Mouse (Mus musculus): ENCODE results near the gene Igf2bp2. TPM values are rescaled to one million over a fixed set of nuclear protein-coding genes. Genes with fewer than 3 reads are reported as not detected.

Igf2bp2 gene
- polyA plus RNA-seq, 2 experiments from 2014 or later: 1.1 to 1.2 TPM

DNA sequence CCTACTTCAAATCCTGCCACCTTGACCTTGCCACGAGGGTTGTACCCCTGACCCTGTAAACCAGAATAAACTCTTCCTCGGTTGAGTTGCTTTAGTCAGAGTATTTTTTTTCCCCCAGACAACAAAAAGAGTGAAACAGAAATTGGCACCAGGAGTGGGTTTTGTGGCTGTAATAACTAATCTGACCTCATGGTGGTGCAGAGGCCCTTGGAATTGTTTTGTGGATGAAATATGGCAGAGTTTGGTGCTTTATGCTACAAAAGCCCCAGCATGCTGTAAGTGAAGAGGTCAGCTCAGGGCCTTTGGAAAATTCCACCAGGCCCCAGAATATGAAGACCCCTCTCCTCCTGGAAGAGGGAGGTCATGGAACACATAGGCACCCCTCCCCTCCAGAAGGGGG lies 63.0 kb downstream of the Igf2bp2 start:
- ATAC-seq: no peak

DNA sequence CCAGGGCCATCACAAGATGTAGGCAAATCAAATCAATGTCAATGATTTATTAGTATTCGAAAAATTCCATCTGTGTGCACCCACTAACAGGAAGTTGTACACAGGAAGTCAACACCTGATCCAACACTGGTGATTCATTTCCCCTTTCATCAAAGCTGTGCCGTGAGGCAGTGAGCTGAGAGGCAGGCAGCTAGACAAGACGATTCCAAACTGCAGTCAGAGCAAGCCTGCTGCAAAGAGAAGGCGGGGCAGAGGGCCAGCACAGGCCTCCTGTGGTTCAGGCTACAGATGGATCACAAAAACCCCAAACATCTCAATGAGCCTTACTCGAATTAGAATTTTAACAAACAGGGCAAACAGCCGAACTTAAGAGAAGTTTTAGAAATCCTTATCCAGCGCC lies 65.4 kb downstream of the Igf2bp2 start:
- ATAC-seq: no peak

DNA sequence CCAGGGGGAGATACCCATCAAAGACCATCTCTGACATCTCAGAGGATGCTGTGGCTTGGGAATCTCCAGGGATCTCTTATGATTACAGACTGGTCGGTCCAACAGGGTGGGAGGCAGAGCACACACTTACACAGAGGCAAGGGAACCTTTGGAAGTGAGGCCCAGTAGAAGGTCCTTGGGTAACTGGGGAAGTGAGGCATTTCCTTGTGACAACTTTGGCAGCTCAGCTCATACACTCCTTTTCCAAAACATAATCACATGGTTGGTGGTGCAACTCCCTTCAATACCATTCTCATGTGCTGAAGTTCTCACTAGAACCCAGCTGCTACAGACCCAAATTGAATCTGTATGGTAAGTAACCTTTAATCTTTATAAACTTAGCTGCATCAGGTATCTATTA lies 67.3 kb downstream of the Igf2bp2 start:
- no peak for ATAC-seq

DNA sequence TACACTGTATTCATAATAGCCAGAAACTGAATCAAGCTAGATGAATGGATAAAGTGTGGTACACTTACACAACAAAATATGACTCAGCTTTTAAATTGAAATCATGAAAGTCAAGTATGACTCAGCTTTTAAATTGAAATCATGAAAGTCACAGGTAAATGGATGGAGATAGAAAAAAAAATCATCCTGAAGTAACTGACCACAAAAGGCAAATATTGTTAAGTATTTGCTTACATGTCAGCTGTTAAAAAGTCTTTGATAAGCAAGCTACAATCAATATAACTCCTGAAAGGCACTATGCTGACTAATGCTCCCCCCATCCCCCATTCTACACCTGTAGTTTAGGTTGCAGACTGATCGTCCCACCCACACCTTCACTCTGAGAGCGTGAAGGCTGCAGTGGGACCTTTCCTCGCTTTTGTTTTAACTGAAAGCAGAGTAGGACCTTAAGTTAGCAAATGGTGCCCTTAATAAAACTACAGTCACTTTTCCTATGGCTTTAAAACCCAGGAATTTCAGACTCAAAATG lies 71.8 kb downstream of the Igf2bp2 start:
- ATAC-seq: no peak

DNA sequence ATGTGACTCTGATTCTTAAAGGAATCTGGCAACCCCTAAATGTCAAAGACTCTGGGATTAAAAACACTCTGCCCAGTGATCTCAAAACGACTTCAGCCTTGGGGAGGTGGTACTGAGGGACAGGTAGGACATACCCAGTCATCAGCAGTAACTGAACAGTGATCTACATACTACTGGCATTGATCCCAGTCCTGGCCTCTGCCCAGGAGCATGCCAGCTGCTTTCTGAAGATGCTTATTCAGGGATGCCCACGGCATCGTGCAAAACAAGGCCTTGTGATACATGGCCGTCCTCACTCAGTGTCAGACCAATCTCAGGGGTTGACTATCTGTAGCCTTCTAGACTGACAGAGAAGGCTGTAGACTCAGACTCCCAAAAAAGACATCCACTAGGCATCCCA lies 77.7 kb downstream of the Igf2bp2 start:
- ATAC-seq: no peak

DNA sequence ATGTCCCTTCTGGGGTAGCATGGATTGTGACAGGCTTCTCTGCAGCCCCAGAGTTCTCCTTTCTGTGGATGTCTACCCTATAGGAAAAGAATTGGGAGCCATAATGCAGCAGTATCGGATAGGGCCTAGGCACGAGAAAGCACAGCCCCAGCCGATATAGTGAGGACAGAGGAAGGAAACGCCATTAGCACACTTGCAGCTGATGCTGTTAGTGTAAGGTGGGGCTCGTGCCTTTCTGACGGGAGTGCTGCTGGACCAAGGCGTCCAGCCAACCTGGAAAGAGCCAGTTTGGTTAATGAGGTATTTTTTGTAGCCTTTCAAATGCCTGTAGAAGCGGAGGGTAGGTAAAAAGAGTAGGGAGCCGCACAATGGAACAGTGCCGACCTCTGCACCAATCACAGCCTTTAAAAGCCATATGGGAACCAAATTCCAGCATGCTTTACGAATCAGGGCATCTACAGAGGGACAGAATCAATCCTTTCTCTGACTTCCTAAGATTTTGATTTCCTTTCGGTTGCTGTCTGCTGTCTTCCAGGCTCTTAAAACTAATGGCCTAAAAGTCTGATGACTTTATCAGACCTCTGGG lies 82.9 kb downstream of the Igf2bp2 start:
- no peak for ATAC-seq

DNA sequence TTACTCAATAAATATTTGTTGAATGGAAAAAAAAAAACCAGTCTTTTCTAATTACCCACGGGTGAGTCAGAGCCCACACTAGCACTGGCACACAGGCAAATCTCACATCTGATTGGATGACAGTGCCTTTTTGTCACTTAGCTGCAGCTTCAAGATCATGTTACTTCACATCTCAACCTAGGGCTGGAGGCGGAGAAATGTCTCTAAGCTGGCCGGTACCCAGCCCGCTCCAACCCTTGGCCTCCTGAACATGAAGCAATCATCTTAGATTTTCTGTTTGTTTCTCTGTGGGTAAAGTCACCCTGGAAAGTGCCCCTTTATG lies 86.5 kb downstream of the Igf2bp2 start:
- ATAC-seq: peak; percentile 37

DNA sequence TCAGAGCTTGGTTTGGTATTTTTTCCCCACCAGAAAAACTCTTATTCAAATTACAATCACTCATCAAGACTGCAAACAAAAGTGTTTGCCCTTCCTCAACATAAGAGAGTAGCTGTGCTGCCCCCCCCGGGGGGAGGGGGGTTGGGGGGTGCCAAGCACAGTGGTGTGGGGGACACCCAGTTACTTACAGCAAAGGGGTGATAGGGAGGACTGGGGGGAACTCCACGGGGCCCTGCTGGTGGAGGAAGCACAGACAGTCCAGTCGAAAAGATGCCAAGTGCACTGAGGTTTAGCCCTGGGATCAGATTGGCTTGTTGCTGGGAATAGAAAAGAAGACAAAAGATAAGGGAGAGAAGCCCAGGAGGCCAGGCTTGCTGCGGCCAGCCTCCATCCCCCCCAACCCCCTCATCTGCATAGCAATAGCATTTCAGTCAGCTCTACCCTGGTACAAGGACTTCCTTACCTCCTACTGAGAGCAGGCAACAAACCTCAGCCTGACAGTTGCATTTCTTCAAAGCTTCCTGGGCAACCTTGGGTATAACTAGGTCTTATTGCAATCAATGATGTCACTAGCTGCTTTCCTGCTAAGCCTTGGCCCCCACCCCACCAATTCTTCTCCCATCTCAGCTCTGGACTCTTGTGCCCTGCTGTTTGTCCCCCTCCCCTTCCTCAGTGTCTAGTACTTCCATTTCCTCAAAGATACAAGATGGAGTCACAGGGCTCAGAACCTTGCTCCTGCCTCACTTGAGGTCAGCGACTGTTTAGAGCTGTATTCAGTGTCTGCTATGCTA lies 87.1 kb downstream of the Igf2bp2 start:
- no peak for ATAC-seq

DNA sequence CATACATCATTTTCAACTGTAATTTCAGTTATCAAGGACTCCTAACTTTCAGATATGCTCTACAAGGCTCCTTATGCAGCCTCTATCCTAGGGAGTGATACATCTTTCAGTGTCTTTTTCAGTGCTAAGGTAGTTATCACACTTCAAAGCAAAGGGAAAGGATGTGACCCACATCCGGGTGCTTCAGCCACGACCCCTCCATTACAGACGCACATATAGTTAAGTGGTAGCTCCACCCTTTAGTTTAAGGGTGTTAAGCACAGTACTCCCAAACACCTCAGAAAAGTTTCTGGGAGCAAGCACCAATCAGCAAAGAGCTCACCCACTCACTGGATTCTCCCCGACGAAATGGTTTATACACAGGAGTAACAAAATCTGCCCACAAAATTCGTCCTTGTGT lies 88.0 kb downstream of the Igf2bp2 start:
- peak; percentile 86 for ATAC-seq

DNA sequence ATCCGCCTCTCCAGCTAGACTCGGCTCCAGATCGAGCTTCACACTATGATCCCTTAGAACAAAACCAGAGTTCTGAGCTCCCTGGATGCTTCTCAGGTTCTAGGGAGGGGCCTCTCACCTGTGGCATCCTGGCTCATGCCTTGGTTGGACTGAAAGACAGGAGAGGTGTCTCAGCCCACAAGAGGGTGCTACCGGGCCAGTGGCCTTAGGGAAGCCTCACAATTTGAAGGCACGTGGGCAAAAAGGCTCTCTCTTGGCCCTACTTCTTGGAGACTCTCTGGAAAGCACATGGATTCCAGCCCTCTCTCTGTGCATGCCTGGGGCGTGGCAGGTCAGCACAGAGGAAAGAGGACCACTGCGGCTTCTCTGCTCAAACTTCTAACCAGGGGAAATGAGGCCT lies 91.7 kb downstream of the Igf2bp2 start:
- ATAC-seq: no peak

DNA sequence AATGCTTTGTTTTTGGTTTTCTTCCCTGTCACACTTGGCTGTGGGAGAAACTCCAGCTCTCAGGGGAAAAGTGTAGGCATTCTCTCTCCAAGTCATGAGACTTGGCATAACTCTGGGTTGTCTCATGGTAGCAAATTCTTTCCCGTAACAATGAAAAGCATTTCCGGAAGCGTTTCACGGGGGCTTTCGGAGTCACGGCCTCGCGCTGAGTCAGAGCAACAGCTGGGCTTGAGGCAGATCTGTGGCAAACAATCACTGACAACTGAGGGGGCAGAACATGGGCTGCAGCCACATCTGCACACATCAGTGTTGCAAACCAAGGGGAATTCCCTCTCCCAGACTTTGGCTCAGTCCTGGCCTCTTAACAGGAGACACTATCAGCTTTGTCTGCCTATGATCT lies 95.7 kb downstream of the Igf2bp2 start:
- ATAC-seq: no peak

DNA sequence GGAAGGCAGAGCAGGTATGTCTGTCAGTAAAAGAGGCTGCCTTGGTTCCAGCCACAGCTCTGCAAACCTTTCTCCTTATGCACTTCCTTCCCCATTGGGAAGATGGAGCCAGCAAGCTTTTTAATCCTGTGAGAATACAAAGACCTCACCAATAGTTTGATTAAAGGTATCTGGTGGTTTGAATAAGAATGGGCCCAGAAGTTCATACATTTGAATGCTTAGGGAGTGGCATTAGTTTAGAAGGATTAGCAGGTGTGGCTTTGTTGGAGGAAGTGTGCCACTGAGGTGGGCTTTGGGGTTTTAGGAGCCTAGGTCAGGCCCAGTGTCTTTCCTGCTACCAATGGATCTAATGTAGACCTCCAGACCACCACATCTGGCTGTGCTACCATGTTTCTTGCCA lies 97.6 kb downstream of the Igf2bp2 start:
- no peak for ATAC-seq

DNA sequence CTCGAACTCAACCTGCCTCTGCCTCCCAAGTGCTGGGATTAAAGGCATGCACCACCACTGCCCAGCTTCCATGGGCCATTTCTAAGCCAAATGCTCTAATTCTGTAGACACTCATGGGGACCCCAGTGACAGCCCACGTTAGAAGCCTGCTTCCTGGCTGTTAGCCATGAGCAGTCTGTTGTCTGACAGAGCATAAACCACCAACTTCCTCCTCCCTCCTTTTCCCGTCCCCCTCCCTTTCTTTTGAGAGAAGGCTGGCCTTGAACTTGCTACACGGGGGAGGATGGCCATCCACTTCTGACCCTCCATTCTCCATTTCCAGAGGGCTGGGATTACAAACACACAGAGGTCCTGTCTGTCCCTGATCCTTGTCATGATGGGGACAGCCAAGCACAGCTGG lies 100.8 kb downstream of the Igf2bp2 start:
- peak; percentile 51 for ATAC-seq

DNA sequence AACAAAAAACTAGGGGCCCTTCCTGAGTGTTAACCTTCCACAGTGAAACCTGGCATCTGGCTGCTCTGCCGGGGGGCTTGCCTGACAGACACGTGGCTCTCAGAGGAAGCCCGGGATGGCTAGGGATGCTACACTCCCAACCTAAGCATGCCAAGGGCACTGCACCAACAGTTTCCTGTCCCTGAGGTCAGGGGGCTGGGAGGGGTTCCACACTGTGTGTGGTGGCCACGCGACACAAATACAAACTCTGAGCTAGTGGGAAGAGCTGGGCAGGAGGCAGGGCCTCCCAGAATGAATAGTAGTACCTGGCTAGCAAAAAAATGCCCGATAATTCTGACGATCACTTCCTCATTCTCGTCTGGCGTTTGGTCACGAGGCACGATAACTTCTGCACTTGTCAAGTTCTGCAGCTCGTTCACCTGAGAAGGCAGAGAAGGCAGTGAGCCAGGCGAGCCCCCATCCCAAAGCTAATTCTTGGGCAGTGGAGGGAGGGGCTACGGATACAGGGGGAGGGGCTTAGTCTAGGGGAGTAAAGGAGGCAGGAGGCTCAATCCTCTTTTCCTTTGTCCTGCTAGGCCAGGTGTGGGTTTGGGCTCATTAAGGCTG lies 101.4 kb downstream of the Igf2bp2 start:
- peak; percentile 50 for ATAC-seq

DNA sequence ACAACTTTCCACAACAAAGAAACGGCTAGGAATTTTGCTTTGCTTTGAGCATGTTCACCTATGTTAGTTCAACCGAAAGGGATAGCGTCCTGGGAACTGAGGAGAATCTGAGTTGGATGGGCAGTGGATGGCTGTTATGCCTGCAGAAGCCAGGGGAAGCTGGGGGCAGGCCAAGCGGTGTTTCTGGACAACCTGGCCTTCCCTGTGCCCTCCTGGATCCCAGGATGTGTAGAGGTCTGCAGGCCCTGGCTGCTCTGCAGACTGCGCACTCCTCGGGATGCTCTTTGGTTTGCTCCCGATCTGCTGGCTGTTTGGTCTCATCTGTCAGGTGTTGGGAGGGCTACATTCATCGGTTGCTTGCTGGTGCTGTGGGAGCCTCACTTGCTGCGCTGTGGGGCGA lies 102.7 kb downstream of the Igf2bp2 start:
- no peak for ATAC-seq

DNA sequence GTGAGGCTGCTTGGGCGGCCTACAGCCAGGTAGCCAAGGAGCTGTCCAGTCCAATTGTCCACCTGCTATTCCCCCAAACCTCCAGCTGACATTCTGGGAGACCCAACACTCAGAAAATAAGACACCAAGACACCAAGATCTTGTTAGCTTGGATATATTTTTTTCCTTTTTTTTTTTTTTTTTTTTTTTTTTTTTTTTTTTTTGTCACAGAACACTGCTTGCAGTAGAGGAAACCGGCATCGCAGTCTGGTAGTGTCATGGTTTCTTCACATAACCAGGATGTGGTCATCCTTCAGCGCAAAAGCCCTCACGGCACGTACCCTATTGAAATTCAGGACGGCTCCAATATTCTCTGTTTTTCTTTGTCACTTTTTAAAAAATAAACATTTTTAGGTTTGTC lies 104.2 kb downstream of the Igf2bp2 start:
- ATAC-seq: peak; percentile 48

DNA sequence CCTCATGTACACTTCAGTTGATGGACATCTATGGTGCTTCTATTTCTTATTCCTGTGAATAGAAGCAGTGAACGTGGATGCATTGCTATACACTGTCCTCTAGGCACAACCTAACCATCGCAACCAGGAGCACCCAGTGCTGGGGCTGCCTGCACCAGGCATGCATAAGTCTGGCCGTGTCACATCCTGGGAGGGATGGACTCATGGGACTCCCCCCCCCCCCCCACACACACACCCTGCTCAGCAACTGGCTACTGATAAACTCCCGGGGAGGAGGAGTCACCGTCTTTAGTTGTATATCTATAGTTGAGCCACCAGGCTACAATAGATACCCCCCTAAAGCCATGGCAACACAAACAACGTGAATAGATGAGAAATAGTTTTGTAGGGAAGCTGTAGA lies 105.6 kb downstream of the Igf2bp2 start:
- no peak for ATAC-seq

DNA sequence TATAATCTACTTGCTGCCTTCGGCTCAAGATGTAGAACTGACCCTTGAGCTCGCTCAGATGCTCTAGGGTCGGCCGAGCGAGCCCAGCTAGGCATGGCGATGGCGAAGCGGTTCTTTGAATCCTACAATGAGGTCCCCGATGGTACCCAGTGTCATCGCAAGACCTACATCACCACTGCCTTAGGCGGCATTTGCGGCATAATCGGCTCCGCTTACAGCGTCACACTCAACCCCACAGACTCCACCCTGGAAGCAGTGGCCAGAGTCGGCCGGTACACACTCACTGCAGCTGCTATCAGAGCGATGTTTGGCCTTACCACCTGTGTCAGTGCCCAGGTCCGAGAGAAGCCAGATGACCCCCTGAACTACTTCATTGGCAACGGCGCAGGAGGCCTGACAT lies 109.7 kb downstream of the Igf2bp2 start:
- ATAC-seq: no peak

DNA sequence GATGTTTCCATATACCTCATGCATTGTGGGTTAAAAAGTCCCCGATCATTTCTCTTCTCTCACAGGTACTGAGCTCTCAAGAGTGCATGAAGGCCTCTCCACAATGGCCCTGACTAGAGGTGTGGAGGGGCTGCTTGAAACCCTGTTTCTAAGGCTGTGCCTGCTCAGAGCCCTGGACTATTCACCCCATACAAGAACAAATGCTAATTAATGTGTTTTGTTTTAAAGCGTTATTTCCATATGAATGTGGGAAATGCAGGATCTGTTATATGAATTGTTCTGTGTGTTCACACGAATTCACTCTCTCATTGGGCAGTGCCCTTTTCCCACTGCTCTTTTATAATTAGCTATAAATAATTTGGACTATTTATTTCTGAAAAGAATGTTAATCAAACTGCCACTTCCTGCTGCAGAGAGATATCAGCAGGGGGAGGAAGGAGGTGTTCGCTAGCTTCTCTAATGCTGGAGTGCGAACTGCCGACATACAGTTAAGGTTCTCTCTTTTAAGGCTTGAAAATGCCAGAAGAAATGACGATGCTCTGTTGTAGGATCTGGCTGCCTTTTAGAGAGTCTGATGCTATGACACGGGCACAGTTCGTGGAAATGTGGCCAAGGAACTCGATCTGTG lies 116.2 kb downstream of the Igf2bp2 start:
- no peak for ATAC-seq

DNA sequence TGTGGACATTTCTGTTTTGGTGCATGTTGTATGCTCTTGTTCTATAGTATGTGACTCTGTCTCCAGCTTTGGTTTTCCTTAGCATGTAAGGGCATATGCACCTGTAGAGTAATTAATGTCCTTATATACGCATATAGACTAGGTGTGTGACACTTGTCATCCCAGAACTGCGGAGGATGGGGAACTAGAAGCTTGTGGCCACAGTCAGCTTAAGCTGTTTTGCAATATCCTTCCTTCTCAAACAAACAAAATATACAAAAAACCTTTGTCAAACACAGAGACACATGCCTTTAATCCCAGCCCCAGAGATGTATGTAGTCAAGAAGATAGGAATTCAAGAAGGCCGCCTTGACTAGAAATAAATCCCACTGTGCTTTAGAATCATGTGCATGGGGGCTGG lies 117.2 kb downstream of the Igf2bp2 start:
- no peak for ATAC-seq

DNA sequence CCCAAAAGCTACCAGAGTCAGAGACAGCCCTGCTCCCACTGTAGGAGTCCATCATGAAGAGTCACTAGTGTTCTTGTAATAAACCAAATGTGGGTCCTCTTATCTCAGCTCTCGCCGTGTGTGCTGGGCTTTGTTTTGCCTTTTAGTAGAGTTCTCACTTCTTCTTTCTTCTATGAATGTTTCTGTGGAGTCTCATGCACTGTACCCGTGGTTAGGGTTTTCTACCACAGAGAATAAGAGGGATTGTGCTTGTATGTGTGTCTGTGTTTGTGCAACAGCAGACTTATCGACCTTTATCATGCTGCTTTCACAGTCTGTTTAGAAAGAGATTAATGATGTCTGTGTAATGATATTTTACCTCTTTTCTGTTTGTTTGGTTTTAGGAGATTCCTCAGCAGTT lies 119.3 kb downstream of the Igf2bp2 start:
- no peak for ATAC-seq

DNA sequence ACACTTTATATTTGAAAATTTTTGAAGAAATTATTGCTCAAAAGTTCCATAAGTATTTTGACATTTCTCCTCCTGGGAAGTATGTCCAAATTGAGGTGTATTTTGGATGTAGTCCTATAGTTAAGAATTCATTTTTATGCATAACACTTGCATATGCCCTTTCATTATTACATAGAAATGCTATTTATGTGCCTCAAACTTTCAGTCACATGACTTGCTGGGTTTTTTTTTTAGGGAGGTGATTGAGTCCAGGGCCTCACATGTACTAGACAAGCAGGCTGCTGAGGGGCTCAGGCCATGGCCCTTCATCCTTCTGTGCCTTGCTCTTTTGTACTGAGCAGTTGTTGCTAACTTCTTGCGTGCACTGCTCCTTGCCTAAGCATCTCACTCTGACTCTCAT lies 123.1 kb downstream of the Igf2bp2 start:
- no peak for ATAC-seq

DNA sequence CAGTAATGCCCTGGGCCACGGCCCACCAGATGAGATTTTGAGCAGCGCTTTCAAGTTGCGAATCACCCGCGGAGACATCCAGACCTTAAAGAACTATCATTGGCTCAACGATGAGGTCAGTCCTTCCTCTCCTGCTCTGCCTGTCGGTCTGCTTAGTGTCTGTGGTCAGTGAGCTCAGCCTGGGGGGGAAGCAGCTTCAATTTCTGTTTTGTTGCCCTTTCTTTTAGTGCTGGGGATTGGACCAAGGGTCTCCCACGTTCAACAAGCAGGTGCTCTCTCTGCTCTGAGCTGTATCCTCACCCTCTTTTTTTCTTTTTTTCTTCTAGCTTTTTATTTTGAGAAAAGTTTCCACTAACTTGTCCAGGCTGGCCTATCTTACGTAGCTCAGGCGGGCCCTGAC lies 124.5 kb downstream of the Igf2bp2 start:
- no peak for ATAC-seq

DNA sequence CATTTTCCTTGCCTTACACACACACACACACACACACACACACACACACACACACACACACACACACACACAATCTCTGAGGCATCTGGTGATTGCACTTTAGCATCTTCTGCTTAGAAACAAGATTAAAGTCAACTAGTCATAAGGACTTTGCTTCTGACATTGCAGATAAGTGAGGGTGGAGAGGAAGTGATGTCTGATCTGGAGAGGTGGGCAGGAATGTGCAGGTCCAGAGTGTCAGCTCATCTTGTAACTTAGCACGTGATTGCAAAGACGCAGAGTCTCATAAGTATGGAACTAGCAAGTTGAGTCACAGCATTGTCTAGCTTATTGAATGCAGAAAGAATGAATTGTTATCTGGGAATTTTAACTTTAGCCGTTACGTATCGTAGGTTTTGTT lies 135.6 kb downstream of the Igf2bp2 start:
- no peak for ATAC-seq

Measured in CD4-positive, CD25-positive, alpha-beta regulatory T cell, adult 4 months (primary cell).